Mouse (Mus musculus) thymus, adult 2 months (tissue): ENCODE measurements around the gene Ap5z1. TPM values are rescaled to one million over a fixed set of nuclear protein-coding genes. Genes with fewer than 3 reads are reported as not detected.

Source experiments
- DNase-seq: peaks from one replicate; pipeline ENCODE4 v3.0.0; 2021
- H3K27ac ChIP-seq: fragments of 200-500 bp; 2 replicates; pipeline ENCODE4 v1.5.1; 2012; ENCODE audit warnings: low read length, control low read depth; ENCODE audit not compliant: control insufficient read depth, insufficient read depth
- H3K27me3 ChIP-seq: fragments of 200-500 bp; 2 replicates; pipeline ENCODE4 v1.6.1; 2012; ENCODE audit warnings: mild to moderate bottlenecking, low read length, moderate library complexity, mixed read lengths; ENCODE audit not compliant: control insufficient read depth, insufficient read depth
- H3K36me3 ChIP-seq: fragments of 200-500 bp; 2 replicates; pipeline ENCODE4 v1.6.1; 2012; ENCODE audit warnings: mild to moderate bottlenecking, low read length, moderate library complexity; ENCODE audit not compliant: control insufficient read depth, insufficient read depth
- H3K4me1 ChIP-seq: fragments of 200-500 bp; replicated peaks from 2 replicates; pipeline ENCODE4 v1.6.1; 2012; ENCODE audit warnings: low read length; ENCODE audit not compliant: control insufficient read depth, insufficient read depth
- H3K4me3 ChIP-seq: fragments of 200-500 bp; 2 replicates; pipeline ENCODE4 v1.5.1; 2012; ENCODE audit warnings: mild to moderate bottlenecking, low read length, control low read depth, moderate library complexity; ENCODE audit not compliant: control insufficient read depth, insufficient read depth
- CTCF ChIP-seq: fragments of 200-500 bp; IDR thresholded peaks from 2 replicates; pipeline ENCODE4 v1.5.1; 2012; ENCODE audit warnings: mild to moderate bottlenecking, control low read depth, low read length, moderate library complexity, borderline replicate concordance; ENCODE audit not compliant: control insufficient read depth, poor library complexity, insufficient read depth; ENCODE audit errors: extremely low read depth
- POLR2A ChIP-seq: fragments of 200-500 bp; IDR thresholded peaks from 2 replicates; pipeline ENCODE4 v1.6.1; 2012; ENCODE audit warnings: mild to moderate bottlenecking, low read length, control low read depth, moderate library complexity; ENCODE audit not compliant: control insufficient read depth, poor library complexity, insufficient read depth; ENCODE audit errors: extremely low read depth
- WGBS: fragments of 180-500 bp; shearing (Covaris S2); methylation state at CpG from one replicate; pipeline ENCODE4 v1.1.7; 2018; 5-methylcytosine and 5-hydroxymethylcytosine counted together
- polyA plus RNA-seq: library from polyadenylated mRNA; depleted of rRNA; stranded (reverse); fragments of >200 nt; gene quantifications from 2 replicates; pipeline ENCODE4 v1.2.3, GENCODE M21; 2012; rRNA removed

Ap5z1 gene
- polyA plus RNA-seq, 1 experiment, result 75.2 TPM

DNA sequence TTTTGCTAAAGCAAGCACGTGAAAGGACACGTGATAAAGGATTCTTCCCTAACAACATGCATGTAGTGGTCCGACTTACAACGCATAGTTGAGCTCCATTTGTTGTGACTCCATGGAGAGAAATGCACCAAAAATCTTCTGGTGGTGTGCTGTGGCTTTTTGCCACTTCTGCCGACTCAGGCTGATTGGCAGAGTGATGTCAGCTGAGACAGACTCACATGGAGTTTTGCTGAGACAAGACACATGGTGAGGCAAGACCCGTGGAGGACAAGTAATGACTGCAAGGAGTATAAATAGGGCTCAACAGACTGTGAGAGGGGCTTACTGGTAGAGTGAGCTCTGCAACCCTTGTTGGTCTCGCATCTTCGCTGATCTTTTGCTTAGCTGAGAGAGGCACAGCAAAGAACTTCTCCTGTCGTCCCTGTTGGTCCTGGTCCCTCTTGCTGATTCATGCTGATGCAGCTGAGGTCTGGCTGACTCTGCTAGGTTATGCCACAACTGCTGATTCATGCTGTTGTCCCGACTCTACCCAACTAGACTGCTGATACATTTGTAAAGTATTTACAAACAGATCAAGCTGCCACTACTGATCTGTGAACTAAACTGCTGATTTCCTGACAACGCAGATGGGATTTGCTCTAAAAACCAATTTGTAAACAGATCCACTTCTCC, 57.6 kb downstream of the Ap5z1 start:
- TF ChIP-seq POLR2A, result no peak
- WGBS, result 72% methylated on average over 11 of the region's 11 CpGs
- no peaks in the 10 kb centered on the region; the same call in 1 of the 2 replicates for H3K4me1 ChIP-seq

GRCm38 (mm10) chr5:142524711-142525464, 61.1 kb downstream of the Ap5z1 start:
- Histone ChIP-seq H3K4me1 (no peaks in the 10 kb centered on the region), H3K27ac (no peak overlapping the region), H3K36me3 (no peaks in the 10 kb centered on the region), H3K27me3 (no peaks in the 10 kb centered on the region), H3K4me3 (no peak overlapping the region)
- no peak for DNase-seq
- WGBS, result 91% methylated on average over 8 of the region's 8 CpGs
- TF ChIP-seq CTCF, result no peak
- no peak for TF ChIP-seq POLR2A

More for the DNA sequence above, 57.6 kb downstream of the Ap5z1 start:
- Histone ChIP-seq H3K4me3 (no peak overlapping the region), H3K27ac (no peak overlapping the region), H3K27me3 (no peaks in the 10 kb centered on the region), H3K36me3 (no peaks in the 10 kb centered on the region)
- no peak for DNase-seq

Other genes starting within 250 kb of the Ap5z1 start
- 27.9 and 33.7 TPM in 2 replicates for gene Foxk1, start 62.4 kb upstream of the Ap5z1 start, polyA plus RNA-seq
- gene Papolb, start 66.1 kb downstream of the Ap5z1 start, polyA plus RNA-seq, result 0.04 TPM in 1 of 2 replicates, not detected in the other
- 1.7 and 1.9 TPM in 2 replicates for gene Radil, start 87.2 kb downstream of the Ap5z1 start, polyA plus RNA-seq
- gene Mmd2, start 144.9 kb downstream of the Ap5z1 start, polyA plus RNA-seq, result 0.20 and 0.54 TPM in 2 replicates
- 54.4 and 65.6 TPM in 2 replicates for gene Wipi2, start 163.8 kb downstream of the Ap5z1 start, polyA plus RNA-seq
- gene Slc29a4, start 228.6 kb downstream of the Ap5z1 start, polyA plus RNA-seq, result 1.2 and 1.5 TPM in 2 replicates